Mouse (Mus musculus): ENCODE measurements around the gene St8sia1. TPM values are rescaled to one million over a fixed set of nuclear protein-coding genes. Genes with fewer than 3 reads are reported as not detected.
A peak's percentile ranks its signal among the peaks of the same experiment; 100 is the strongest.

St8sia1 gene
- total and polyA plus RNA-seq, 2 experiments from 2014 or later, result 3.5 to 15.5 TPM

DNA sequence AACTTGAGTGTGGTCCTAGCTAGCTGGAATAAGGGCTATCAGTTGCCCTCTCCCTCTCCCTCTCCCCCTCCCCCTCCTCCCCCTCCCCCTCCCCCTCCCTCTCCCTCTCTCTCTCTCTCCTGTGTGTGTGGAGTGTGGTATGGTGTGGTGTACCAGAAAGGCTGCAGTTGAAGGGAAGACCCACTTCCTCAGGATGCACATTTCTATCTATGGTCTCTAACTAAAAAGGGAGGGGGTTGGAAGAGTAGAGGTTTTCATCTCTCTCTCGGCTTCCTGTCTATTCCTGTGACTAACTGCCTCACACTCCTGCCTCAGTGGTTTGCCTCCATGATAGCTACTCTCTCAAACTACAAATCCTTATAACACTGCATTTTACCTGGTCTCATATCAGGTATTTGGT, 76.9 kb downstream of the St8sia1 start:
- no peaks in the 10 kb centered on the region for H3K36me3 ChIP-seq (ENCODE audit: insufficient read depth)
- H3K9ac ChIP-seq, result no peak overlapping the region
- H3K4me3 ChIP-seq (ENCODE audit: low read depth, low read length), result no peak overlapping the region
- WGBS, result 83% methylated on average over 1 of the region's 1 CpGs
- ATAC-seq, result no peak
- H3K27me3 ChIP-seq (ENCODE audit: insufficient read depth, low read length), result no peaks in the 10 kb centered on the region
- no peak overlapping the region for H3K4me2 ChIP-seq (ENCODE audit: low read depth)
- H3K27ac ChIP-seq (ENCODE audit: low read depth, low read length), result no peak overlapping the region
- no peaks in the 10 kb centered on the region for H3K9me3 ChIP-seq (ENCODE audit: low read length)
- no peaks in the 10 kb centered on the region for H3K4me1 ChIP-seq (ENCODE audit: insufficient read depth)
- no peak for TF ChIP-seq CTCF (IDR thresholded peaks at IDR 0.05; ENCODE audit: low read depth)
- DNase-seq, result no peak

DNA sequence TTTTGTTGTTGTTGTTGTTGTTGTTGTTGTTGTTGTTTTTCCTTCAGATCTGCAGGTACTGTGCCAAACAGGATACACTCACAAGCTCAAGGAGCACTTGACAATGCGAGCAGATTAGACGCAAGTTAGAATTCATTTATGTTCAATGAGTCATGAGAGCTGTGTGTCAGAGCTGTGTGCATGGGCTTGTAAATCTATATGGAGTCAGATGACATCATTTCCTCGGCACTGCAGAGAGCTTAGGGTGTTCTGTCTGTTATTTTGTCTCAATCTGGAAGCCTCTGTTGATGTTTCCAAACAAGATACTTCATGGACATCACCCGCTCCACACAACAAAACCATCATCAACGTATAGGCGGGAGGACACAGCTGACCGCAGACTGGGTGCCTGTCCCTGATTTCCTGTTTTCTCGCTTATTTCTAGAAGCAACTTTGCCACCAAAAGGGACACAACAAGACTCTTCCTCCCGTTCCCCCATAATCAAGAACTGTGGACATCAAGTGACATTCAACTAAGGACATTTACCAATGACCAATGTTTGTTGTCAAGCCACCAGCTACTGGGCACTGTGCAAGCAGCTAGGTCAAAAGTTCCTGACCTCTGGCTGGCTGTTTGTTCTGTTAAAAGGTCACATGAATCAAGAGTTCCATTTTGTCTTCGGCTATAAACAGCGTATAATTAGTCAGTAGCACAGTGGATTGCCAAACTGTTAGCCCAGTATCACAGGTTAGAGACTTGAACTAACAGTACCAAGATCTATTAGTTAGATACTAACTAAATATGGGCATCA, 78.7 kb downstream of the St8sia1 start:
- no peak for TF ChIP-seq CTCF (IDR thresholded peaks at IDR 0.05; ENCODE audit: low read depth)
- H3K4me1 ChIP-seq (ENCODE audit: insufficient read depth), result no peaks in the 10 kb centered on the region
- ATAC-seq (no peak), DNase-seq (no peak)
- H3K36me3 ChIP-seq (ENCODE audit: insufficient read depth), result no peaks in the 10 kb centered on the region
- no peak overlapping the region for H3K4me3 ChIP-seq (ENCODE audit: low read depth, low read length)
- H3K27me3 ChIP-seq (ENCODE audit: insufficient read depth, low read length), result no peaks in the 10 kb centered on the region
- 90% methylated on average over 11 of the region's 11 CpGs for WGBS
- no peak overlapping the region for H3K27ac ChIP-seq (ENCODE audit: low read depth, low read length)
- no peak overlapping the region for H3K9ac ChIP-seq
- H3K9me3 ChIP-seq (ENCODE audit: low read length), result no peaks in the 10 kb centered on the region
- no peak overlapping the region for H3K4me2 ChIP-seq (ENCODE audit: low read depth)

DNA sequence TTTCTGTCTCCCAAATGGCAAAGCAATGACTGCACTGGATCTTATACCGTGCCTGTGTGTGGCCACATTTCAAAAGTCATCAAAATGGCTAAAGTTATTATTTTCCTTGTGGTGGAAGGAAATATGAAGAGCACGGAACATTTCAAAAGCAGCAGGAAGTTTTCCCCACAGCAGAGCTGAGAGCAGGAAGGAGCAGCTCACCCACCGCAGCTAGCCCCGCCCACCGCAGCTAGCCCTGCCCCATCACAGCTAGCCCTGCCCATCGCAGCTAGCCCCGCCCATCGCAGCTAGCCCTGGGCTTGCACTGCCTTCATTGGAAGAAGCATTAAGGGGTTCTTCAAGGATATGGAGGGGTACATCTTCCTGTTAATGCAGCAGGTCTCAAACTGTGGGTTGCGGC, 80.1 kb downstream of the St8sia1 start:
- H3K9ac ChIP-seq, result no peak overlapping the region
- peak; percentile 38; the same call in 1 of the 2 replicates for ATAC-seq

DNA sequence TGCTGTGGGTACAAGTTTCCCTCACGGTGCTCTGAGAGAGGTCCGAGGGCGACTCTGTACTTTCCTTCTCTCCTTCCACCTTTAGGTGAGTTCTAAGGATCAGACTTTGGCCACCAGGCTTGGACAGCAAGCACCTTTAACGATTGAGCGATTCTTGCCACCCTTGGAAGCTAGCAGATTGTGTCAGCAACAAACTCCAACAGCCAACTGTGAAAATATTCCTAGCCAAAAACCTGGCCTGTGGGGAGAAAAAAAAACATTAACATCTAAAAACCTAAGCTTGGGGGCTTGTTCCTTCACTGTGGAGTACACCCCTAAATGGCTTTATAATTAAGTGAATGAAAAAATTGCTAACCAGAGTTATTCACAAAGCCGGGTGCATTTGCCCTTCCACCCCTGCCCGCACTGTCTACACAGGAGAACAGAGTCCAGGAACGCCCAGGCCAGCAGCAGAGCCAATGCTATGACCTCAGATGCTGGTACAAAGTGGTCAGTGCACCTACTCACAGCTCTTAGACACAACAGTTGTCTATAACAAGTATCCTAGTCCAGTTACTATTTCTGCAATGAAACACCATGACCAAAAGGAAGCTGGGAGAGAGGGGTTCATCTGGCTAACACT, 83.3 kb downstream of the St8sia1 start:
- Histone ChIP-seq H3K36me3 (ENCODE audit: insufficient read depth) (no peaks in the 10 kb centered on the region), H3K27ac (ENCODE audit: low read depth, low read length) (no peak overlapping the region), H3K27me3 (ENCODE audit: insufficient read depth, low read length) (no peaks in the 10 kb centered on the region), H3K9ac (no peak overlapping the region), H3K4me3 (ENCODE audit: low read depth, low read length) (no peak overlapping the region), H3K9me3 (ENCODE audit: low read length) (no peaks in the 10 kb centered on the region), H3K4me2 (ENCODE audit: low read depth) (no peak overlapping the region), H3K4me1 (ENCODE audit: insufficient read depth) (peaks cover 10% of the 10 kb centered on the region)
- 84% methylated on average over 8 of the region's 8 CpGs for WGBS
- TF ChIP-seq CTCF (IDR thresholded peaks at IDR 0.05; ENCODE audit: low read depth), result no peak
- DNase-seq (no peak), ATAC-seq (no peak)

More for the DNA sequence above, 80.1 kb downstream of the St8sia1 start:
- H3K27ac ChIP-seq (ENCODE audit: low read depth, low read length), result no peak overlapping the region
- H3K27me3 ChIP-seq (ENCODE audit: insufficient read depth, low read length), result no peaks in the 10 kb centered on the region
- WGBS, result 60% methylated on average over 9 of the region's 9 CpGs
- no peak for TF ChIP-seq CTCF (IDR thresholded peaks at IDR 0.05; ENCODE audit: low read depth)
- no peak overlapping the region for H3K4me2 ChIP-seq (ENCODE audit: low read depth)
- no peaks in the 10 kb centered on the region for H3K36me3 ChIP-seq (ENCODE audit: insufficient read depth)
- DNase-seq, result no peak
- no peaks in the 10 kb centered on the region for H3K9me3 ChIP-seq (ENCODE audit: low read length)
- no peak overlapping the region for H3K4me3 ChIP-seq (ENCODE audit: low read depth, low read length)
- H3K4me1 ChIP-seq (ENCODE audit: insufficient read depth), result no peaks in the 10 kb centered on the region

DNA sequence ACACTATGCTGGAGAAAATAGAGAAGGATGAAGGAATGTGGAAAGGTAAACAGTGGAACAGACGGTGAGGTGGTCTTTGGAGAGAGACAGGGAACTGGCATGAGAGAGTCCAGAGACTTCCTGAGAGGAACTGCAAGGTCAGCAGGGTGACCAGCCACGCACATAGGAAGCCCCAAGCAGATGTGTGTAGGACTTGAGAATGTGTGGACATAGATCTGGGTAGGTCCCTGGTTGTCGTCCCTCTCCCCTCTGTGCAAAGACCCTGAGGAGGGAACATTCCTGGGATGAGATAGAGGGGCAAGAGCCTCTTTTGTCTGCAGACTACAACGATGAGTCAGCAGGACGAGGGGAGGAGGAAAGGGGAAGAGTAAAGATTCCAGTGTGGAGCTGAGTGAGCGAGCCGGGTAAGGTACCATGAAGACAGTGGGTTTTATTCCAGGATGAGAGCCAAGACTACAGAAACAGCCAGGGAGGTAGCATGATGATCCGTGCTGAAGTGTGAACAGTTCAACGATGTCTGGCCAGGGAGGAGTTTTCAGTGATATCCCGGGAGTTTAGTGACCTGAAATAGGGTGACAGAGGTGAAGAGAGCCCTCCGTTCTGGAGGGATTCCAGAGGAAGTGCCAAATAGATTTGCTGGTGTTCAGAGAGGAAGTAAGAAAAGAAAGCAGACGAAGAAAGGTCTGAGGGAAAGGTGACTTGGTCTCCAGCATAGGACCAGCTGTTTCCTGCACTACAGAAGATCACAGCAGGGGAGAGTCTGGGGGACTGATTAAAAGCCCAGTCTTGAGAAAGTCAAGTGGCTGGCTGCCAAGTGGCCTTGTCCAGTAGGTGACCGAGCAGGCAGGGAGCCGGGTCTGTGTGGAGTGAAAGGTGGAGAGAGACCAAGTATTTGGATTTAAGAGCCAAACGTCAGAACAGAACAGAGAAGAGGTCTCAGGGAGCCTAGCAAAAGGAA, 85.2 kb downstream of the St8sia1 start:
- H3K4me3 ChIP-seq (ENCODE audit: low read depth, low read length), result no peak overlapping the region
- H3K9me3 ChIP-seq (ENCODE audit: low read length), result no peaks in the 10 kb centered on the region
- H3K4me1 ChIP-seq (ENCODE audit: insufficient read depth), result peaks cover 10% of the 10 kb centered on the region
- no peaks in the 10 kb centered on the region for H3K36me3 ChIP-seq (ENCODE audit: insufficient read depth)
- ATAC-seq (no peak), DNase-seq (no peak)
- H3K27ac ChIP-seq (ENCODE audit: low read depth, low read length), result no peak overlapping the region
- H3K4me2 ChIP-seq (ENCODE audit: low read depth), result no peak overlapping the region
- no peak for TF ChIP-seq CTCF (IDR thresholded peaks at IDR 0.05; ENCODE audit: low read depth)
- WGBS, result 52% methylated on average over 15 of the region's 15 CpGs
- H3K27me3 ChIP-seq (ENCODE audit: insufficient read depth, low read length), result no peaks in the 10 kb centered on the region
- no peak overlapping the region for H3K9ac ChIP-seq

DNA sequence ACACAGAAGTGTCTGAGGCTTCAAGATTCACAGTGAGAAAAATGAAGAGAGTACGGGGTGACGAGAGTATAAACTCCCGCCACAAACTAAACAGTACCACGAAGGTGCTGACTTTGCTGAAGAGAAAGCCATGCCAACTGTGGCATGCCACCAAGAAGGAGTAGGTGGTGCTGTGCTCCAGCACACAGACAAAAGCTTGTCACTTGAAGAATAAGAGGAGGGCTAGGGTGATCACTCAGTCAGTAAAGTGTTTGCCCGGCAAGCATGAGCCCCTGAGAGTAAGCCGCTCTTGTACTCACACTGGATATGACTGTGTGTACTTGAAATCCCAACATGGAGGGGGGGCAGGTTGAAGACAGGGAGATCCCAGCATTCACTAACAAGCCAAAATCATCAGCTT, 87.0 kb downstream of the St8sia1 start:
- Histone ChIP-seq H3K4me1 (ENCODE audit: insufficient read depth) (peaks cover 10% of the 10 kb centered on the region), H3K36me3 (ENCODE audit: insufficient read depth) (no peaks in the 10 kb centered on the region), H3K9me3 (ENCODE audit: low read length) (no peaks in the 10 kb centered on the region), H3K9ac (no peak overlapping the region), H3K27ac (ENCODE audit: low read depth, low read length) (0 out of 2 replicates have a peak overlapping the region, but pooled peaks have one; percentile 47), H3K4me2 (ENCODE audit: low read depth) (no peak overlapping the region), H3K4me3 (ENCODE audit: low read depth, low read length) (no peak overlapping the region), H3K27me3 (ENCODE audit: insufficient read depth, low read length) (no peaks in the 10 kb centered on the region)
- WGBS, result 25% methylated on average over 6 of the region's 6 CpGs
- peak; percentile 28; the same call in 1 of the 2 replicates for ATAC-seq
- peak; percentile 31 for TF ChIP-seq CTCF (IDR thresholded peaks at IDR 0.05; ENCODE audit: low read depth)
- no peak for DNase-seq

Data from forebrain, postnatal 0 days (tissue).